Mouse (Mus musculus): ENCODE data around the gene Map6. TPM values are rescaled to one million over a fixed set of nuclear protein-coding genes. Genes with fewer than 3 reads are reported as not detected.

Gene Map6
- polyA plus RNA-seq, 1 experiment = 188 TPM

DNA sequence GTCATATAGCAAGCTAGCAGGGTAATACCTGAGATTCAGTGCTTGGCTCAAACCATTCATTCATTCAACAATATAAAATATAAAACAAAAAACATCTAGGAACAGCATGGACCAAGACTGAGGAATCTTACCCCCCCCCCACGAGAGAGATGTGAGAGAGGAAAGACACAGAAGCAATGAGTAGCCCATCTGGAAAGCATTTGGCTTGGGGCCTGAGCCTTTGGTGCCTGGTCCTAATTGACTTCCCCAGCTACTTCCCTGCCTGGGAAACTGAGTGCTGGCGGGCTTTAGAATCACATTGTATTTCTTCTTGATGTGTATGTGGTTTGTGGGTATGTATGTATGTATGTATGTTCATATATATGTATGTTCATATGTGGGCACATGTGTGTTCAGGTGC is 31.6 kb upstream of the Map6 start:
- DNase-seq (ENCODE audit: low read depth) = peak; percentile 10
- no peak for TF ChIP-seq CTCF (IDR thresholded peaks at IDR 0.05; ENCODE audit: borderline replicate concordance, extremely low read depth, insufficient read depth, insufficient read length)
- no peak for TF ChIP-seq POLR2A (IDR thresholded peaks at IDR 0.05; ENCODE audit: borderline replicate concordance, extremely low read depth, insufficient read depth, insufficient read length, poor library complexity, severe bottlenecking)

DNA sequence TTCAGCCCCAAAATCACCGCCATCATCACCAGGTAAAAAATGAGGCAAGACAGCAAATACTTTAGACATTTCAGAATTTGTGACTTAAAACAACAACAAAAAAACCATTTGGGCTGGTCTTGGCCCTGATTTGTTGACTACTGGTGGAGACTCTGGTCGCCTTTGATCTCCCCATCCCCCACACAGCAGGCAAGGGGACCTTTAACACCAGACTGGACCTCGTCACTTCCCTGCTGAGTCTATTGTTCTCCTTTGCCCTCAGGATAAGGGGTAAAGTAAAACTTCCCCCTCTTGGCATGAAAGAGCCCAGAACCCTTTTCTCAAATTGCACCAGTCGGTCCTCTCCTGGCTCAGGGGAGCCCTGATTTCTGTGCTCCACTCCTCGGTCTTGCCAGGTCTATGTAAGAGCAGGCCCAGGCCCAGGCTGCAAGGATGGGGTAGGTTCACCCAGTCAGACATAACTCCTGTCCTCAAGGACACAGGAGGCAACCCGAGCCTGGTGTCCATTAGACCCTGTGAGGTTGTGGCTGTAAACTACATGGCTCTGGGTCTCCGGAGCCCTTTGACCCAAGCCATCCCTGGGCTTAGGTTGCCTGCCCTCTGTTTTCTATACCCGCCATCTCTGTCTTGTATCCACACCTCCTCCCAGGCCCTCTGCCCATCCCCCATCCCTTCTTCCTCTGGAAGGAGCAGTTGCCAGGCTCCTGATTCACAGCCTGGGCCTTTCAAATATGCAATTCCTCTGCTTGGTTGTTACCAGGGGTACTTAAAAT is 30.2 kb upstream of the Map6 start:
- DNase-seq (ENCODE audit: low read depth) = peak; percentile 37
- TF ChIP-seq CTCF (IDR thresholded peaks at IDR 0.05; ENCODE audit: borderline replicate concordance, extremely low read depth, insufficient read depth, insufficient read length) = no peak
- no peak for TF ChIP-seq POLR2A (IDR thresholded peaks at IDR 0.05; ENCODE audit: borderline replicate concordance, extremely low read depth, insufficient read depth, insufficient read length, poor library complexity, severe bottlenecking)

DNA sequence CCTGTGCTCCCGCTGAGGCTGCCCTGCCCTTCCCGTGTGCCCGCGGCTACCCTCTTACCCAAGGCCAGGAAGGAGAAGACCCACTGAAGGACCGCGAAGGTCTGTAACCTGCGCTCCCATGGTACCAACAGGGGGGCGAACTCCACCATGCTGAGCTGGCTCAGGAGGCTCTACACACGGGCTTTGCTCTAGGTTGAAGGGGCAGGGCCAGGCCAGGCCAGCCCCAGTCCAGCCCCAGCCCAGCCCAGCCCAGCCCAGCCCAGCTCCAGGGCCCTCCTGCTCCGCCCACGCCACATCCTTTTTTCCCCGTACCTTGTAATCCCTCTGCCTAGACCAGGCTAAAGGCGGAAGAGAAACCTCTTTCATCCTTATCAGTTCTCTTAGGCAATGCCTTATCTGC is 28.8 kb upstream of the Map6 start, which contains the start of gene Mogat2:
TSS of gene Mogat2 (minus strand) at position 203 of the 400 bp plus-strand sequence.
- DNase-seq (ENCODE audit: low read depth) = no peak
- TF ChIP-seq CTCF (IDR thresholded peaks at IDR 0.05; ENCODE audit: borderline replicate concordance, extremely low read depth, insufficient read depth, insufficient read length) (no peak), POLR2A (IDR thresholded peaks at IDR 0.05; ENCODE audit: borderline replicate concordance, extremely low read depth, insufficient read depth, insufficient read length, poor library complexity, severe bottlenecking) (no peak)

DNA sequence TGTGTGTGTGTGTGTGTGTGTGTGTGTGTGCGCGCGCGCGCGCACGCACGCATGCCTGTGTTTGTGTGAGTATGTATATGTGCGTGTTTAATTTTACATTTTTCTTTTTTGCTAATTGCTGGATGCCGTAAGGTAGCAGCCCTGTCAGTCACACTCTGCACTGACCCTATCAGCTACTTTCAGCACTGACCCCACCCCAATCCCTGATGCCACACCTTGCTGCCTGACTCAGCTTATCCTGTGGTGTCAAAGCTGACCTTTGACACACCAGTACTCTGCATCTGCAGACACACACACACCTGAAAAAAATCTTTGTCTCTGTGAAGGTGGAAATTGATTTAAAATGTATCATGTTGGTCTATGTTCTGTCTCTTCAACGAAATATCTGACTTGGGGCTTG is 25.1 kb upstream of the Map6 start:
- TF ChIP-seq CTCF (IDR thresholded peaks at IDR 0.05; ENCODE audit: borderline replicate concordance, extremely low read depth, insufficient read depth, insufficient read length) = no peak
- no peak for TF ChIP-seq POLR2A (IDR thresholded peaks at IDR 0.05; ENCODE audit: borderline replicate concordance, extremely low read depth, insufficient read depth, insufficient read length, poor library complexity, severe bottlenecking)

DNA sequence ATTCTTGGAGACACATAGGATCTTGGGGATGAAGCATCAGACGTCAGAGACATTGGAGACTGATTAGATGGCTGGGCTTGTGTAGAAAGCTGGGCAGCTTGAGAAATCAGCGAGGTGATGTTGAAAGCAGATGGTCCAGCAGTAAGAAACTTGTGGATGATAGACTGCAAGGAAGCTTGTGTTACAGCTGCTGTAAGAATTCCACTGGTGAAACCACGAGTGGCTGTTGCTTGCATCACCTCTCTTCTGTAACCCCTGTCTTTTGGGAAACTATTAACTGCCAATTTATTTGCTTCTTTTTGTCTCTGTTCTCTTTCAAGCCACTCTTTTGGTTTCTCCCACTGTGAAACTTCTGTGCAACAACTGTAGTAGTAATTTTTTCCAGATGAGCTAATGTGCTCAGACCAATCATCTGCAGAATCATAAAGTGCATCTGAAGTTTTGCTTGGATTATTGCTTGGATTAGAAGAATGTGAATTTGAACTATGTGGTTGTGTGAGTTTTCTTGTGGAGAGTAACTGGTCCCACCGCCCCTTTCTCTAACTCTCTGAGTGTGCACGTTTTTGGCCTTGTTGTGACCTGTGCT is 19.0 kb upstream of the Map6 start:
- no peak for DNase-seq (ENCODE audit: low read depth)
- no peak for TF ChIP-seq POLR2A (IDR thresholded peaks at IDR 0.05; ENCODE audit: borderline replicate concordance, extremely low read depth, insufficient read depth, insufficient read length, poor library complexity, severe bottlenecking)
- TF ChIP-seq CTCF (IDR thresholded peaks at IDR 0.05; ENCODE audit: borderline replicate concordance, extremely low read depth, insufficient read depth, insufficient read length) = no peak

More for the DNA sequence above, 25.1 kb upstream of the Map6 start:
- no peak for DNase-seq (ENCODE audit: low read depth)

DNA sequence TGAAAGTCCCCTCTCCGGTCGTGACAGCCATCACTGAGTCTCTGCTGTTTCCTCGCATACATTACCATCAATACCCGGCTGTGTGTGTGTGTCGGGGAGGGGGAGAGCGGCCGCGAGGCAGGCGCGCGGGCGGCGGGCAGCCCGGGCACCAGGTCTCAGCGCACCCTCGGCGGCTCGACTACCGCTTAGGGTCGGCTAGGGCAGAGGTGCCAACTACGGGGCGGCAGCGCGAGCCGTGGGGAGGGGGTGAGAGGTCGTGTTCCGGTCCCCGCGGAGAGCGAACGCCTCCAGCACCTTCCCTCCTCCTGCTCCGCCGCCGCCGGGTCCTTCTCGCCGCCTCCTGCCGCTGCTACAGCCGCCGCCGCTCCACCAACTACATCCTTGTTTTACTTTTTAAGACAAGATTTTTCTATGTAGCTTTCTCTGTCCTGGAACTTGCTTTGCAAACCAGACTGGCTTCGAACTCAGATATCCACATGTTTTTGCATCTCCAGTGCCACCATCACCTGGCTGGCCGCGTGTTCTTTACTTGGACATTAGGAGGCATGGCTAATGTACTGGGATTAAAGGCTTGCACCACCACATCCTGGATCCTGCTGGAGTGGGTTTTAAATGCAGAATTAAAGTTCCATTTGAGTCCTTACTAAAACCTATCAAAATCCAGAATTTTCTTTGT is 18.2 kb upstream of the Map6 start:
- DNase-seq (ENCODE audit: low read depth) = no peak
- TF ChIP-seq CTCF (IDR thresholded peaks at IDR 0.05; ENCODE audit: borderline replicate concordance, extremely low read depth, insufficient read depth, insufficient read length) (no peak), POLR2A (IDR thresholded peaks at IDR 0.05; ENCODE audit: borderline replicate concordance, extremely low read depth, insufficient read depth, insufficient read length, poor library complexity, severe bottlenecking) (no peak)

DNA sequence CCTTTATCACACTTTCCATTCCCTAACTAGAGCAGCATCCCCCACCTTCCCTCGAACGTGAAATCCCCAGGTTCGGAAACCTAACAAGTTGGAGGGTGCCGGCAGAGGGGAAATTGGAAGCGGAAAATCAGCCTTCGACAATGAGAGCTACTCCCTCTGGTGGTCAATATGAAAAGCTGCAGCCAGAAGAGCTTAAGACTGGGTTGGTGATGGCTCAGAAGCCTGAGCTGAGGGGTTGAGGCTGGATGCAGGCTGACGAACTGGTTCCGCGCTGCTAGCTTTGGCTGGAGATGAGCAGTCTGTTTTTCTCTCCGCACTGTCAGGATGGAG is 17.7 kb upstream of the Map6 start:
- peak; percentile 90 for TF ChIP-seq CTCF (IDR thresholded peaks at IDR 0.05; ENCODE audit: borderline replicate concordance, extremely low read depth, insufficient read depth, insufficient read length)
- TF ChIP-seq POLR2A (IDR thresholded peaks at IDR 0.05; ENCODE audit: borderline replicate concordance, extremely low read depth, insufficient read depth, insufficient read length, poor library complexity, severe bottlenecking) = no peak
- peak; percentile 89 for DNase-seq (ENCODE audit: low read depth)

DNA sequence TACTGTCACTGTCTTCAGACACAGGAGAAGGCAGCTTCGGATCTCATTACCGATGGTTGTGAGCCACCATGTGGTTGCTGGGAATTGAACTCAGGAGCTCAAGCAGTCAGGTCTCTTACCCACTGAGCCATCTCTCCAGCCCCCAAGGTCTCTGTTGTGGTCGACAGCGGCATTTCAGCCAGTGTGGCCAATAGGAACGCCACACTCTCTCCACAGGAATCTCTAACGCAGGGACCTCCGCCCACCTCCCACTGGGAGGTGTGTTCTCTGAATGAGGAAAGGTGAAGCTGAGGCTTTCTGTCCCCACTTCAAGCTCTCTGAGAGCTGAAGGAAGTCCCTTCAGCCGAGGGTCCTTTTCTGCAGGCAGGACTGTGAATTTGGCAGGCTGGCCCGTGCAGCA is 16.9 kb upstream of the Map6 start:
- TF ChIP-seq CTCF (IDR thresholded peaks at IDR 0.05; ENCODE audit: borderline replicate concordance, extremely low read depth, insufficient read depth, insufficient read length) (no peak), POLR2A (IDR thresholded peaks at IDR 0.05; ENCODE audit: borderline replicate concordance, extremely low read depth, insufficient read depth, insufficient read length, poor library complexity, severe bottlenecking) (no peak)
- no peak for DNase-seq (ENCODE audit: low read depth)

DNA sequence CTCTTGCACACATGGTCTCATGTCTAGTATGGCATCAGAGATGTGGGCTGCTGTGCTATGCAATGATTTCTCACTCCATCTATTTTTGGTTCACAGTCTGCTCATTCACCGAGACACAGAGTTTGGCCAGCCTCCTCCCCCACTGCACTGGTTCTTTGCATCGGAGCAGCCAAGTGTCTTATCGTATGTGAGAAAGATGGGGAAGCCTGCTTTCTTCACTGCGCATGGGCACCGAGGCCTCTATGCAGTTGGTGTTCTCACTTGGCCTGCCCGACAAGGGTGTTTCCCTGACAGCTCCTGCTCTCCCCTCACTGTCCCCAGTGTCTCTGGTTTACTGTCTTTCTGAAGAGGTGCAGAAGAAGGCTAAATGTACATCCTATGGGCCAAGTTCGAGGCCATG is 12.2 kb upstream of the Map6 start:
- TF ChIP-seq CTCF (IDR thresholded peaks at IDR 0.05; ENCODE audit: borderline replicate concordance, extremely low read depth, insufficient read depth, insufficient read length) = no peak
- no peak for TF ChIP-seq POLR2A (IDR thresholded peaks at IDR 0.05; ENCODE audit: borderline replicate concordance, extremely low read depth, insufficient read depth, insufficient read length, poor library complexity, severe bottlenecking)

DNA sequence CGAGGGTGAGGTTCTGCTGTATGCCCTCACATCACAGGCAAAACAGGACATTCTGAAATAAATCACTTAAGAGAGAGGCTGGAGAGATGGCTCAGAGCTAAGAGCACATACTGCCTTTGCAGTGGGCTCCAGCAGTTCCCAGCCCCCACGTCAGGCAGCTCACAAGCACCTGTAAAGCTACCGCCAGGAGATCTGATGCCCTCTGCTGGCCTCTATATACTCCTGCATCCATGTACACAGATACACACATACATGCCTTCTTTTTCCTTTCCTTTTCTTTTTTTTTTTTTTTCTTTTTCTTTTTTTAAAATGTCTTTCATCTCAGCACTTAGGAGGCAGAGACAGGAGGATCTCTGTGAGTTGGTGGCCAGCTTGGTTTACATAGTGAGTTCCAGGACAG is 5.3 kb upstream of the Map6 start:
- TF ChIP-seq CTCF (IDR thresholded peaks at IDR 0.05; ENCODE audit: borderline replicate concordance, extremely low read depth, insufficient read depth, insufficient read length) (peak; percentile 33), POLR2A (IDR thresholded peaks at IDR 0.05; ENCODE audit: borderline replicate concordance, extremely low read depth, insufficient read depth, insufficient read length, poor library complexity, severe bottlenecking) (no peak)
- DNase-seq (ENCODE audit: low read depth) = no peak

More for the DNA sequence above, 12.2 kb upstream of the Map6 start:
- no peak for DNase-seq (ENCODE audit: low read depth)

DNA sequence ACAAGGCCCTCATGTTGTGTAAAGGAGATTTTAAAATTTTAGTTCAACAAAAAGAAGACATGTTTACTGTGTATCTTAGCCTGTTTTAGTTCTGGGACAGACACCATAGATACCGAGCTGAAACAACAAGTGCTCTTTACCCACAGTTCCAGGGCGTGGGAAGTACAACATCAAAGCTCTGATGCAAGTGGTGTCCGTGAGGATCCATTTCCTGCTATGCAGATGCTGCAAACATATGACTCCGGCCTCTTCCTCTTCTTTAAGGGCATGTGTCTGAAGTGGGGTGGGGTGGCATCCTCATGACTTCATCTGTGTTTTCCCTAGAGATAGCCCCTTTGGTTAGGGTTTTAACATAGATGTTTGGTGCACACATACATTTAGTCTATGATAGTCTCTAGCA is 3.7 kb upstream of the Map6 start:
- DNase-seq (ENCODE audit: low read depth) = no peak
- TF ChIP-seq POLR2A (IDR thresholded peaks at IDR 0.05; ENCODE audit: borderline replicate concordance, extremely low read depth, insufficient read depth, insufficient read length, poor library complexity, severe bottlenecking) (no peak), CTCF (IDR thresholded peaks at IDR 0.05; ENCODE audit: borderline replicate concordance, extremely low read depth, insufficient read depth, insufficient read length) (no peak)
